Comparison of ENCODE assay signal across 12 mouse cellular contexts in genomic region chr4:84135740-84136139, GRCm38 (mm10).
"Had no signal": no experiment of that assay in that cellular context is flagged by ENCODE, and none has a peak within 500 bp of the region (broad histone marks: within the 10 kb centered on the region; RNA-seq: fewer than 3 reads in every experiment).

No protein-coding gene starts in this region.

- H3K4me1 ChIP-seq: midbrain, embryonic 10.5 days; midbrain, embryonic 15.5 days; neural tube, embryonic 12.5 days had no signal

- H3K27ac ChIP-seq: layer of hippocampus, adult 2 months; liver, embryonic 14.5 days; midbrain, embryonic 10.5 days; midbrain, embryonic 15.5 days; neural tube, embryonic 12.5 days; stomach, postnatal 0 days had no signal

- H3K4me3 ChIP-seq: layer of hippocampus, adult 2 months; midbrain, embryonic 10.5 days; midbrain, embryonic 15.5 days; neural tube, embryonic 12.5 days had no signal

- H3K9ac ChIP-seq: liver, embryonic 14.5 days; midbrain, embryonic 15.5 days; neural tube, embryonic 12.5 days had no signal

- H3K36me3 ChIP-seq: midbrain, embryonic 10.5 days; midbrain, embryonic 15.5 days; neural tube, embryonic 12.5 days had no signal

- H3K27me3 ChIP-seq: midbrain, embryonic 15.5 days; neural tube, embryonic 12.5 days had no signal

- ATAC-seq: midbrain, embryonic 15.5 days had no signal

- DNase-seq: kidney, postnatal 10 days; kidney, postnatal 4 days; left cerebral cortex, postnatal 4 days; lung, adult 18-20 months; thymus, adult 18-20 months; thymus, postnatal 25 days had no signal

- H3K4me2 ChIP-seq: midbrain, embryonic 15.5 days; neural tube, embryonic 12.5 days had no signal

- H3K9me3 ChIP-seq: midbrain, embryonic 10.5 days; midbrain, embryonic 15.5 days; neural tube, embryonic 12.5 days had no signal
